Mouse (Mus musculus) megakaryocyte, embryonic 14.5 days (primary cell): Measurements from ENCODE around the gene Sh3gl2.

Source experiments
- FLI1 ChIP-seq: IDR thresholded peaks from 2 replicates; pipeline ENCODE4 v1.6.1; 2012; ENCODE audit warnings: low read length, inconsistent platforms, mixed read lengths
- GATA1 ChIP-seq: IDR thresholded peaks from 3 replicates; pipeline ENCODE4 v1.6.1; 2012; ENCODE audit warnings: mixed read lengths, low read length, inconsistent platforms, borderline replicate concordance

DNA sequence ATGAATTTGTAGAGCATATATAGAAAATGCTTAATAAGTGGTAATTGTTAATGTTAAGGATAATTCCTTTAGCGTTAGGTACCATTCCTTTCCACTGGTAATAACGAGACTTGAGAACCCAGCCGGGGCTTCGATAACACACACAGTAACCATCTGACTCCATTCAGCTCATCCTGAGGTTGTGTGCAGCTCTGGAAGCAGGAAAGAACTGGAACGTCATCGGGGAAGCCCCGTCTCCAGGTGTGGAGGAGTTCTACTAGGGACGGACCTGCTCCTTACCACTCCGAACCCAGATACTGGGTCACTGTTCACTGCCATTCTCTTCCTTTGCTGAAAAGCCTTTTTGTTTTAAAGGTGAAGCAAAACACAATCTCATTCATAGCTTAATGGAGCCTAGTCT, 2.6 kb downstream of the Sh3gl2 start:
- TF ChIP-seq GATA1 (no peak), FLI1 (no peak)
